Mouse (Mus musculus) intestine, postnatal 0 days (tissue): ENCODE data around the gene Dram1. TPM values are rescaled to one million over a fixed set of nuclear protein-coding genes. Genes with fewer than 3 reads are reported as not detected.

Source experiments
- ATAC-seq: fragments of 200-750 bp; cut with Nextera tagmentation; 2 replicates; pipeline ENCODE4 v1.8.0; 2017; ENCODE audit warnings: mild to moderate bottlenecking, moderate TSS enrichment, moderate library complexity
- H3K27ac ChIP-seq: fragments of 300-500 bp; sonication (generic); 2 replicates; pipeline ENCODE4 v1.5.1; 2014; ENCODE audit warnings: mild to moderate bottlenecking, low read depth, low read length, moderate library complexity
- H3K27me3 ChIP-seq: fragments of 300-500 bp; sonication (generic); replicated peaks from 2 replicates; pipeline ENCODE4 v1.6.1; 2014; ENCODE audit warnings: low read length, mixed read lengths; ENCODE audit not compliant: control insufficient read depth, insufficient read depth
- H3K36me3 ChIP-seq: fragments of 300-500 bp; sonication (generic); 2 replicates; pipeline ENCODE4 v1.6.1; 2014; ENCODE audit warnings: mild to moderate bottlenecking, moderate library complexity; ENCODE audit not compliant: control insufficient read depth, insufficient read depth
- H3K4me1 ChIP-seq: fragments of 300-500 bp; sonication (generic); replicated peaks from 2 replicates; pipeline ENCODE4 v1.6.1; 2014; ENCODE audit warnings: antibody characterized with exemption, low read length, mixed read lengths; ENCODE audit not compliant: control insufficient read depth, insufficient read depth
- H3K4me2 ChIP-seq: fragments of 300-500 bp; sonication (generic); replicated peaks from 2 replicates; pipeline ENCODE4 v1.6.1; 2014; ENCODE audit warnings: low read depth, mild to moderate bottlenecking, moderate library complexity
- H3K4me3 ChIP-seq: fragments of 300-500 bp; sonication (generic); 2 replicates; pipeline ENCODE4 v1.5.1; 2014; ENCODE audit warnings: low read depth, low read length
- H3K9ac ChIP-seq: fragments of 300-500 bp; sonication (generic); 2 replicates; pipeline ENCODE4 v1.6.1; 2014; ENCODE audit warnings: mild to moderate bottlenecking, low read depth, low read length
- H3K9me3 ChIP-seq: fragments of 300-500 bp; sonication (generic); 2 replicates; pipeline ENCODE4 v1.6.1; 2016; ENCODE audit warnings: mixed run types; ENCODE audit not compliant: control insufficient read depth
- CTCF ChIP-seq: sonication (generic); IDR thresholded peaks from 2 replicates; pipeline ENCODE4 v1.5.1; 2016; ENCODE audit warnings: low read depth, mild to moderate bottlenecking, control low read depth, antibody characterized with exemption, moderate library complexity
- WGBS: fragments of 180-500 bp; shearing (Covaris S2); extraction: QIAGEN DNeasy Blood & Tissue Kit; methylation state at CpG from one replicate; pipeline ENCODE4 v1.1.7; 2014; 5-methylcytosine and 5-hydroxymethylcytosine counted together
- polyA plus RNA-seq: library from polyadenylated mRNA; unstranded; fragments of >200 nt; fragmentation: Nextera tagmentation; extraction: Ambion mirVana; gene quantifications from 2 replicates; pipeline ENCODE4 v1.2.1, GENCODE M21; 2015

Gene Dram1
- polyA plus RNA-seq, 1 experiment from 2014 or later, result 2.1 TPM

DNA sequence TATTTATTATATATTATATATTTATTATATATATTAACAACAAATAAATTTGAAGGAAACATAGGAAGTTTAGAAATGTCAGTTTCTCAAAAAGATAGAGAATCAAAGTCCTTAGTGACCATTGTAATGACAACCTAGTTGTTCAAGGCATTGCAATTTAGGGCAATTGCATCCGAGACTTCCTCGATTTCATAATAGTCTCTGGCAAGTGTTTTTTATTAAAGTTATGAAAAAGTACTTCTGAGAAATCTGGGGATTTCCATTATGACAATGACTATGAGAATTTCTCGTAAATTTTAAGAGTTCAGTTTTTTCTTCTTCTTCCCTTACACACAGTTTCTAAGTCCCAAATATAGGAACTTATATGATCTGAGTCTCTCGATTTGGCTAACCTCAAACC, 6.4 kb downstream of the Dram1 start:
- no peak for ATAC-seq
- H3K27me3 ChIP-seq, result no peaks in the 10 kb centered on the region
- no peaks in the 10 kb centered on the region for H3K4me1 ChIP-seq
- H3K27ac ChIP-seq, result no peak overlapping the region
- H3K36me3 ChIP-seq, result no peaks in the 10 kb centered on the region
- 92% methylated on average over 4 of the region's 4 CpGs for WGBS
- TF ChIP-seq CTCF, result no peak
- H3K4me3 ChIP-seq, result no peak overlapping the region
- no peak overlapping the region for H3K9ac ChIP-seq
- no peak overlapping the region for H3K4me2 ChIP-seq
- H3K9me3 ChIP-seq, result no peaks in the 10 kb centered on the region

DNA sequence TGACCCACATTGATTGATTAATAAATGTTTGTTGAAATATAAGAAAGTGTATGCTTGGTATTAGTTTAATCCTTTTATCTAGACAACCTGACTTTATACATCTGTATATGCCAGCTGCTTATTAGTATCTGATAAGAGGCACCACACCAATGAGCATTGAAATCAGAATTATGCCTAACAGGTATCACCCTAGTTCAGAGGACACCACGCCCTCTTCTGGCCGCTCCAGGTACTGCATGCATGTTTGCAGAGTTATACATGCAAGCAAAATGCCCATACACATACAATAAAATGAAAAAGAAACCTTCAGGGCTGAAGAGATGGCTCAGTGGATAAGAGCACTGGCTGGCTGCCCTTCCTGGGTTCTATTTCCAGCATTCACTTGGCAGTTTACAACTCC, 7.1 kb downstream of the Dram1 start:
- 4% methylated on average over 2 of the region's 2 CpGs for WGBS
- TF ChIP-seq CTCF, result peak; percentile 65
- Histone ChIP-seq H3K27me3 (no peaks in the 10 kb centered on the region), H3K4me2 (no peak overlapping the region), H3K27ac (no peak overlapping the region), H3K4me3 (no peak overlapping the region), H3K4me1 (no peaks in the 10 kb centered on the region), H3K9ac (no peak overlapping the region), H3K36me3 (no peaks in the 10 kb centered on the region), H3K9me3 (no peaks in the 10 kb centered on the region)
- ATAC-seq, result no peak

DNA sequence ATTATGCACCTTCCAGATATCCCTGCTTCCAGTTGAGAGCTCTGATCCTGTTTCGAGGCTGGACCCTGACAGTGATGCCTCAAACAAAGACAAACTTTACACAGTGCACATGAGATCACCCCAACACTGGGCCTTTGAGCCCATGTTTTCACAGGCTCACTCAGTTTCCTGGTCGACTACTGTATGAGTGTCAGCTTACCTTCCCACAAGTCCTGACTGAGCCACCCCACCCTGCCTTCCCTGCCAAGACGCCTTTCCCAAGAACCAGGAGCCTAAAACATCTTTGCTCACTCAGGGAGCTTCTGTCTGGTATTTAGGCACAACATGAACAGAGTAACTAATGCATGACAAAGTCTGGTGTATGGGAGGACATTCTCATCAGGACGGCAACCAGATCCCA, 9.6 kb downstream of the Dram1 start:
- no peak overlapping the region for H3K27ac ChIP-seq
- no peaks in the 10 kb centered on the region for H3K27me3 ChIP-seq
- H3K4me3 ChIP-seq, result no peak overlapping the region
- WGBS, result 56% methylated on average over 4 of the region's 4 CpGs
- no peak overlapping the region for H3K9ac ChIP-seq
- no peaks in the 10 kb centered on the region for H3K9me3 ChIP-seq
- no peak for ATAC-seq
- TF ChIP-seq CTCF, result no peak
- no peak overlapping the region for H3K4me2 ChIP-seq
- no peaks in the 10 kb centered on the region for H3K36me3 ChIP-seq
- H3K4me1 ChIP-seq, result no peaks in the 10 kb centered on the region

- Histone ChIP-seq H3K27ac (no peak overlapping the region), H3K4me2 (no peak overlapping the region), H3K9me3 (no peaks in the 10 kb centered on the region), H3K36me3 (no peaks in the 10 kb centered on the region), H3K27me3 (no peaks in the 10 kb centered on the region), H3K9ac (no peak overlapping the region), H3K4me3 (no peak overlapping the region), H3K4me1 (no peaks in the 10 kb centered on the region)
- 72% methylated on average over 3 of the region's 3 CpGs for WGBS
- no peak for ATAC-seq
- TF ChIP-seq CTCF, result no peak
Observed at GRCm38 (mm10) chr10:88364221-88364620, 14.7 kb downstream of the Dram1 start.

- Histone ChIP-seq H3K27me3 (no peaks in the 10 kb centered on the region), H3K9ac (no peak overlapping the region), H3K9me3 (no peaks in the 10 kb centered on the region), H3K4me1 (no peaks in the 10 kb centered on the region), H3K36me3 (no peaks in the 10 kb centered on the region), H3K4me2 (no peak overlapping the region), H3K27ac (no peak overlapping the region), H3K4me3 (no peak overlapping the region)
- TF ChIP-seq CTCF, result no peak
- ATAC-seq, result no peak
- 61% methylated on average over 1 of the region's 1 CpGs for WGBS
Observed at GRCm38 (mm10) chr10:88362218-88362617, 16.7 kb downstream of the Dram1 start.

GRCm38 (mm10) chr10:88356983-88357559, 21.8 kb downstream of the Dram1 start:
- peak; percentile 82 for ATAC-seq
- H3K27me3 ChIP-seq, result no peaks in the 10 kb centered on the region
- peak overlapping the region; percentile 59 for H3K4me3 ChIP-seq
- 3% methylated on average over 33 of the region's 47 CpGs for WGBS
- H3K4me2 ChIP-seq, result peak overlapping the region; percentile 85
- TF ChIP-seq CTCF, result no peak
- no peak overlapping the region for H3K27ac ChIP-seq
- no peaks in the 10 kb centered on the region for H3K36me3 ChIP-seq
- H3K4me1 ChIP-seq, result 0 out of 2 replicates have a peak, but pooled peaks cover 3% of the 10 kb centered on the region
- H3K9ac ChIP-seq, result peak overlapping the region; percentile 61
- no peaks in the 10 kb centered on the region for H3K9me3 ChIP-seq
